Mouse (Mus musculus) CH12.LX (cell line): ENCODE results near the gene Unkl.

ENCODE experiments used
- CTCF ChIP-seq, 2 experiments: IDR thresholded peaks in 1 of 2; conservative IDR thresholded peaks in 1 of 2; 2 replicates each; pipeline ENCODE4 v1.5.1; 2011 to 2012; ENCODE audit warnings: low read depth in 2 of 2, low read length in 2 of 2, improper control_type of control experiment in 1 of 2, inconsistent platforms in 1 of 2, mild to moderate bottlenecking in 1 of 2, moderate library complexity in 1 of 2
- ETS1 ChIP-seq: conservative IDR thresholded peaks from 2 replicates; pipeline ENCODE4 v1.6.1; 2012; ENCODE audit warnings: low read depth, mild to moderate bottlenecking, inconsistent platforms, low read length, improper control_type of control experiment, moderate library complexity
- POLR2A ChIP-seq: IDR thresholded peaks from 2 replicates; pipeline ENCODE4 v1.6.1; 2011; ENCODE audit warnings: low read depth, mild to moderate bottlenecking, improper control_type of control experiment, low read length
- USF1 ChIP-seq: IDR thresholded peaks from 2 replicates; pipeline ENCODE4 v1.6.1; 2014; ENCODE audit warnings: low read depth, mild to moderate bottlenecking, inconsistent platforms, low read length, improper control_type of control experiment

DNA sequence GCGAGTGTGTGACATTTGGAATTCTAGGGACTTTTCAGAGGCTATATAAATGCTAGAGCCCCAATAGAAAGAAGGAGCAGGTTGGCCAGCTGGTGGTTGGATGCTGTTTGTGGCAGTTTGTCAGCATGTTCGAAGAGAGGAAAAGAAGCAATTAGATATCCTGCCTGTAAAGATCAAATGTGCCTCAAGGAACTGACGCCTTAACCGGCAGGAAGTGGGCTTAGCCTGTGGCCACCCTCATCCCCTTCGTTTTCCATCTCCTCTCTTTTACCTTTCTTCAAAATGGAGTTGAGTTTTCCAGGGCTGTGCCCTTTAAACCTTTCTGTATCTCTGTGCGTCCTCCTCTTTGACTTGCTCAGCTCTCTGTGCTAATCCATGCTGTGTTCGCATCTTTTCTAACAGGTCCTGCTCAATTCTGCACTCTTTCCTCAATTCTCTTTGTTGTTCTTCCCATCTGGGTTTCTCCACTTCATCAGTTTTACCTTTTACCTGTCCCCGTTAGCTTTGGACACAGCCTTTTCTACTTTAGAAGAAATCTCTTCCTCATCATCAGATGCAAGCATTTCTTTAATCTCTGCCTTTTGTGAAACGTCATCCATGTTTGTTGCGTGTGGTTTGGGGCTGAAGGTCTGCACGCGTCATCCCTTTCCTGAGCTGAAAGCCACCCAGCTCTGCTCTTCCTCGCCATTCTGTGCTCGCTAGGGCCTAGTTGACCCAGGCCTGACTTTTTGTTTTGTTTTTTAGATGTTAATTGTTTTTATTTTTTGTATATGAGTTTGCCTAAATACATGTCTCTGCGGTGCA lies 31.5 kb downstream of the Unkl start:
- no peak for TF ChIP-seq USF1
- no peak for TF ChIP-seq CTCF (conservative IDR thresholded peaks at IDR 0.05 in 1 of 2, IDR thresholded peaks at IDR 0.05 in 1 of 2; ENCODE audit: low read depth in 2 of 2, low read length in 2 of 2)
- no peak for TF ChIP-seq ETS1
- TF ChIP-seq POLR2A, result no peak
